Mouse (Mus musculus) MEL (cell line): ENCODE data around the gene Nfkbid. TPM values are rescaled to one million over a fixed set of nuclear protein-coding genes. Genes with fewer than 3 reads are reported as not detected.

ENCODE experiments used
- DNase-seq: peaks from one replicate; pipeline ENCODE4 v3.0.0; 2011; ENCODE audit warnings: low read depth, low spot score
- H3K27ac ChIP-seq: 2 replicates; pipeline ENCODE4 v1.5.1; 2012; ENCODE audit warnings: low read depth, mild to moderate bottlenecking, control low read depth, low read length, moderate library complexity; ENCODE audit not compliant: control insufficient read depth
- H3K27me3 ChIP-seq, 2 experiments: fragments of 150-350 bp in 1 of 2; sonication (generic) in 1 of 2; 2 replicates each; pipeline ENCODE4 v1.6.1; 2012; ENCODE audit warnings: low read length in 2 of 2, mild to moderate bottlenecking in 2 of 2, improper control_type of control experiment in 1 of 2, moderate library complexity in 1 of 2; ENCODE audit not compliant: insufficient read depth in 2 of 2, control insufficient read depth in 1 of 2
- H3K36me3 ChIP-seq, 2 experiments: 2 replicates each; pipeline ENCODE4 v1.6.1; 2012 to 2014; ENCODE audit warnings: low read length in 2 of 2, improper control_type of control experiment in 1 of 2, inconsistent platforms in 1 of 2, mild to moderate bottlenecking in 1 of 2; ENCODE audit not compliant: insufficient read depth in 2 of 2, control insufficient read depth in 1 of 2
- H3K4me1 ChIP-seq, 2 experiments: fragments of 150-350 bp in 1 of 2; sonication (generic) in 1 of 2; 2 replicates each; pipeline ENCODE4 v1.6.1; 2012; ENCODE audit warnings: low read length in 2 of 2, improper control_type of control experiment in 1 of 2, mild to moderate bottlenecking in 1 of 2; ENCODE audit not compliant: insufficient read depth in 2 of 2, control insufficient read depth in 1 of 2
- H3K4me3 ChIP-seq, 2 experiments: fragments of 150-350 bp in 1 of 2; sonication (generic) in 1 of 2; 2 replicates each; pipeline ENCODE4 v1.5.1; 2012; ENCODE audit warnings: low read depth in 2 of 2, low read length in 2 of 2, mild to moderate bottlenecking in 2 of 2, moderate library complexity in 2 of 2, control low read depth in 1 of 2, improper control_type of control experiment in 1 of 2; ENCODE audit not compliant: control insufficient read depth in 1 of 2, insufficient read depth in 1 of 2
- H3K79me2 ChIP-seq: 2 replicates; pipeline ENCODE4 v1.6.1; 2012; ENCODE audit warnings: mild to moderate bottlenecking, low read length, moderate library complexity; ENCODE audit not compliant: control insufficient read depth, poor library complexity, insufficient read depth
- H3K9ac ChIP-seq: 2 replicates; pipeline ENCODE4 v1.6.1; 2012; ENCODE audit warnings: low read depth, mild to moderate bottlenecking, control low read depth, low read length, moderate library complexity; ENCODE audit not compliant: control insufficient read depth, poor library complexity, severe bottlenecking
- H3K9me3 ChIP-seq: fragments of 150-350 bp; sonication (generic); replicated peaks from 2 replicates; pipeline ENCODE4 v1.6.1; 2012; ENCODE audit warnings: mild to moderate bottlenecking, low read length, improper control_type of control experiment, moderate library complexity; ENCODE audit not compliant: insufficient read depth
- CHD1 ChIP-seq: IDR thresholded peaks from 2 replicates; pipeline ENCODE4 v1.6.1; 2012; ENCODE audit warnings: low read depth, mild to moderate bottlenecking, inconsistent platforms, low read length, improper control_type of control experiment
- CHD2 ChIP-seq: IDR thresholded peaks from 2 replicates; pipeline ENCODE4 v1.6.1; 2011; ENCODE audit warnings: low read length, improper control_type of control experiment
- CTCF ChIP-seq, 3 experiments: IDR thresholded peaks in 2 of 3; conservative IDR thresholded peaks in 1 of 3; 2 replicates each; pipeline ENCODE4 v1.5.1; 2011 to 2012; ENCODE audit warnings: low read length in 3 of 3, low read depth in 2 of 3, mild to moderate bottlenecking in 2 of 3, improper control_type of control experiment in 1 of 3, inconsistent platforms in 1 of 3, mixed read lengths in 1 of 3, moderate library complexity in 1 of 3; ENCODE audit not compliant: control insufficient read depth in 1 of 3, insufficient read depth in 1 of 3, poor library complexity in 1 of 3, severe bottlenecking in 1 of 3
- E2F4 ChIP-seq: IDR thresholded peaks from 2 replicates; pipeline ENCODE4 v1.6.1; 2011; ENCODE audit warnings: low read depth, low read length, improper control_type of control experiment, borderline replicate concordance
- EP300 ChIP-seq, 2 experiments: IDR thresholded peaks; 2 replicates each; pipeline ENCODE4 v1.6.1; 2011; ENCODE audit warnings: improper control_type of control experiment in 2 of 2, low read length in 2 of 2, low read depth in 1 of 2, mild to moderate bottlenecking in 1 of 2
- ETS1 ChIP-seq: IDR thresholded peaks from 2 replicates; pipeline ENCODE4 v1.6.1; 2012; ENCODE audit warnings: low read depth, mild to moderate bottlenecking, inconsistent platforms, low read length, improper control_type of control experiment, moderate library complexity
- GABPA ChIP-seq: IDR thresholded peaks from 2 replicates; pipeline ENCODE4 v1.6.1; 2012; ENCODE audit warnings: low read depth, mild to moderate bottlenecking, inconsistent platforms, low read length, improper control_type of control experiment, moderate library complexity
- KAT2A ChIP-seq: conservative IDR thresholded peaks from 2 replicates; pipeline ENCODE4 v1.6.1; 2012; ENCODE audit warnings: low read depth, low read length, improper control_type of control experiment, inconsistent platforms
- MAX ChIP-seq: IDR thresholded peaks from 2 replicates; pipeline ENCODE4 v1.6.1; 2011; ENCODE audit warnings: low read length, improper control_type of control experiment
- MAZ ChIP-seq: IDR thresholded peaks from 2 replicates; pipeline ENCODE4 v1.6.1; 2012; ENCODE audit warnings: low read depth, mild to moderate bottlenecking, inconsistent platforms, low read length, improper control_type of control experiment
- MEF2A ChIP-seq: IDR thresholded peaks from 2 replicates; pipeline ENCODE4 v1.6.1; 2014; ENCODE audit warnings: low read depth, mild to moderate bottlenecking, inconsistent platforms, low read length, improper control_type of control experiment; ENCODE audit not compliant: poor library complexity, insufficient replicate concordance, severe bottlenecking; ENCODE audit errors: extremely low read depth
- MXI1 ChIP-seq: IDR thresholded peaks from 2 replicates; pipeline ENCODE4 v1.6.1; 2011; ENCODE audit warnings: mild to moderate bottlenecking, low read depth, low read length, improper control_type of control experiment
- MYC ChIP-seq: IDR thresholded peaks from 2 replicates; pipeline ENCODE4 v1.6.1; 2011; ENCODE audit warnings: low read depth, mild to moderate bottlenecking, low read length, improper control_type of control experiment, moderate library complexity
- NELFE ChIP-seq: IDR thresholded peaks from 2 replicates; pipeline ENCODE4 v1.6.1; 2011; ENCODE audit warnings: low read depth, low read length, improper control_type of control experiment
- POLR2AphosphoS2 ChIP-seq: IDR thresholded peaks from 2 replicates; pipeline ENCODE4 v1.6.1; 2011; ENCODE audit warnings: low read length, improper control_type of control experiment
- POLR2AphosphoS5 ChIP-seq: IDR thresholded peaks from 2 replicates; pipeline ENCODE4 v1.6.1; 2012; ENCODE audit warnings: low read depth, borderline replicate concordance, mild to moderate bottlenecking, inconsistent platforms, low read length, moderate library complexity, mixed read lengths
- RAD21 ChIP-seq: IDR thresholded peaks from 2 replicates; pipeline ENCODE4 v1.6.1; 2011; ENCODE audit warnings: mild to moderate bottlenecking, low read depth, low read length, improper control_type of control experiment
- RCOR1 ChIP-seq: IDR thresholded peaks from 2 replicates; pipeline ENCODE4 v1.6.1; 2012; ENCODE audit warnings: low read depth, mild to moderate bottlenecking, inconsistent platforms, low read length, improper control_type of control experiment
- SIN3A ChIP-seq: IDR thresholded peaks from 2 replicates; pipeline ENCODE4 v1.6.1; 2012; ENCODE audit warnings: low read length, improper control_type of control experiment, inconsistent platforms
- SMC3 ChIP-seq: IDR thresholded peaks from 2 replicates; pipeline ENCODE4 v1.6.1; 2011; ENCODE audit warnings: low read depth, low read length, improper control_type of control experiment
- TBP ChIP-seq: IDR thresholded peaks from 2 replicates; pipeline ENCODE4 v1.8.0; 2011; ENCODE audit warnings: low read depth, low read length, improper control_type of control experiment
- USF1 ChIP-seq: IDR thresholded peaks from 2 replicates; pipeline ENCODE4 v1.6.1; 2014; ENCODE audit warnings: low read depth, mild to moderate bottlenecking, inconsistent platforms, low read length, improper control_type of control experiment, moderate library complexity
- USF2 ChIP-seq, 2 experiments: IDR thresholded peaks; 2 replicates each; pipeline ENCODE4 v1.6.1; 2011 to 2012; ENCODE audit warnings: improper control_type of control experiment in 2 of 2, low read length in 2 of 2, borderline replicate concordance in 1 of 2, inconsistent platforms in 1 of 2, low read depth in 1 of 2, mild to moderate bottlenecking in 1 of 2; ENCODE audit not compliant: insufficient read depth in 1 of 2
- ZMIZ1 ChIP-seq: IDR thresholded peaks from 2 replicates; pipeline ENCODE4 v1.6.1; 2012; ENCODE audit warnings: low read depth, mild to moderate bottlenecking, inconsistent platforms, low read length, improper control_type of control experiment, moderate library complexity
- polyA plus RNA-seq, 2 experiments: library from polyadenylated mRNA; stranded (reverse) in 1 of 2; unstranded in 1 of 2; fragments of >175 nt in 1 of 2; fragments of >200 nt in 1 of 2; gene quantifications; 2 replicates each; pipeline versions ENCODE4 v1.2.1 to v1.2.4; 2012; ENCODE audit warnings: low replicate concordance in 2 of 2, low read depth in 1 of 2; ENCODE audit not compliant: insufficient read length in 2 of 2, insufficient read depth in 1 of 2, missing spikeins in 1 of 2
- total RNA-seq: library from RNA; depleted of rRNA; stranded (reverse); fragments of 300-350 nt; gene quantifications from 2 replicates; pipeline ENCODE4 v1.2.3, GENCODE M21; 2012

Nfkbid gene
- total and polyA plus RNA-seq, 3 experiments = 7.0 to 16.7 TPM; not detected in 1

DNA sequence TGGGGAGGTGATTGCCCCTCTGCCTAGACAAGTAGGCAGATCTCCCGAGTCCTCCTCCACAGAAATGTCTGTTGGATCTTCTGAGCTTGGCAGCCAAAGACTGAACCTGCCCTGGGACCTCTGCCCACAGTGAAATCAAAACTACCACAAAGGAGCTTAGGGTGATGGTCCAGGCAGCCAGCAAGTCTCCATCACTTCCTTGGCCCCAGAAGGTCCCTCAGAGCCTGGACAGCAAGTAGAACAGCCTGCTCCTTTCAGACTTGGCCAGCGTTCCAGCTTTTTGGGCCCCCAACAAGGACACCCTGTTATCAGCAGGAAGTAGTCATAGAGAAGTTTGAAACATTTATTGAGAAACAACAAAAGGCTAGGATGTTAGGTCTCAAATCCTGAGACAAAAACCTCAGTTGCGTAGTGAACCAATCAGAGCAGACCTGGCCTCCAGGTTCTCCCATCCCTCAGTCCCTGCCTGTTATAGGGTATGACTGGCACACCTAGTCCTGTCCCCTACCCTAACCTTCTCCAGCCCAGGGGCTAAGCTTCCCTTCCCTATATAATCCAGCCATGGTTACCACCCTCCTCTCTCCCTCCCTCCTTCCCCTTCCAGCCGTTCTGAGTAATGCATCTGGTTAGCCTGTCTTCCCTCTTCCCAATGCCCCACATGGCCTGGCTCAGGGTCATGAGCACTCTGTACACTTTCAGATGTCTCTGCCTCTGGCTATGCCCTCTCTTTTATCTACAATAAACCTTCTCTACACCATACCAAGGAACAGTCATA lies 28.6 kb upstream of the Nfkbid start:
- no peak for TF ChIP-seq MXI1
- TF ChIP-seq MEF2A = no peak
- TF ChIP-seq ZMIZ1 = no peak
- no peak for TF ChIP-seq USF1
- TF ChIP-seq SMC3 = no peak
- TF ChIP-seq GABPA = no peak
- TF ChIP-seq MYC = no peak
- no peak for TF ChIP-seq SIN3A
- TF ChIP-seq USF2 (IDR thresholded peaks at IDR 0.05; ENCODE audit: borderline replicate concordance in 1 of 2, insufficient read depth in 1 of 2, low read depth in 1 of 2, low read length in 2 of 2) = no peak
- TF ChIP-seq CHD1 = no peak
- no peak for TF ChIP-seq RCOR1
- no peak for DNase-seq
- H3K27me3 ChIP-seq = no peaks in the 10 kb centered on the region
- H3K9ac ChIP-seq = no peak overlapping the region
- H3K4me1 ChIP-seq = peaks cover 0 to 19% of the 10 kb centered on the region in 2 experiments; a peak in 2 of 4 replicates
- no peaks in the 10 kb centered on the region; a peak in 1 of 4 replicates for H3K36me3 ChIP-seq
- no peak overlapping the region for H3K27ac ChIP-seq
- no peaks in the 10 kb centered on the region for H3K9me3 ChIP-seq
- no peaks in the 10 kb centered on the region for H3K79me2 ChIP-seq
- H3K4me3 ChIP-seq = no peak overlapping the region

DNA sequence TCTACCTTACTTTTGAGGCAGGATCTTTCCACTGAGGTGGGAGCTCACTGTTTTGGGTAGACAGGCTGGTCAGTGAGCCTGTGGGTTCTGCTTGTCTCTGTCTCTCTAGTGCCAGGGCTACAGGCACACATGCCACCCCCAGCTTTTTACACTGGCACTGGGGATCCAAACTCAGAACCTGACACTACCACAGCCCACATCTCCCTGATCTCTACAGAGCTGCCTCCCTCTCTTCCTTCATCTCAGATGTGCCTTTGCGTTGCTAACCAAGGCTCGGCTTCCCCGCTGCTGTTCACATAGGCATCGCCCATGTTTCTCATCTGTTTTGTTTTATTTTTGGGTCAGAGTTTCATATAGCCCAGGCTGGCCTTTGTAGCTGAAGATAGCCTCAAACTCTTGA lies 27.9 kb upstream of the Nfkbid start:
- H3K9me3 ChIP-seq = no peaks in the 10 kb centered on the region
- H3K4me1 ChIP-seq = peaks cover 0 to 19% of the 10 kb centered on the region in 2 experiments; a peak in 2 of 4 replicates
- H3K36me3 ChIP-seq = no peaks in the 10 kb centered on the region; a peak in 1 of 4 replicates
- DNase-seq = no peak
- H3K27me3 ChIP-seq = no peaks in the 10 kb centered on the region
- TF ChIP-seq CHD2 = no peak
- TF ChIP-seq SMC3 = no peak
- TF ChIP-seq RAD21 = no peak
- TF ChIP-seq EP300 (IDR thresholded peaks at IDR 0.05; ENCODE audit: low read depth in 1 of 2, low read length in 2 of 2) = no peak
- TF ChIP-seq ETS1 = no peak
- no peak for TF ChIP-seq GABPA
- TF ChIP-seq USF2 (IDR thresholded peaks at IDR 0.05; ENCODE audit: borderline replicate concordance in 1 of 2, insufficient read depth in 1 of 2, low read depth in 1 of 2, low read length in 2 of 2) = no peak
- TF ChIP-seq E2F4 = no peak
- TF ChIP-seq NELFE = no peak
- no peak for TF ChIP-seq POLR2AphosphoS2
- no peak for TF ChIP-seq CTCF (IDR thresholded peaks at IDR 0.05 in 2 of 3, conservative IDR thresholded peaks at IDR 0.05 in 1 of 3; ENCODE audit: control insufficient read depth in 1 of 3, insufficient read depth in 1 of 3, low read depth in 2 of 3, low read length in 3 of 3, poor library complexity in 1 of 3, severe bottlenecking in 1 of 3)
- TF ChIP-seq ZMIZ1 = no peak
- no peak for TF ChIP-seq USF1
- TF ChIP-seq TBP = no peak
- no peak for TF ChIP-seq MAX
- TF ChIP-seq SIN3A = no peak
- no peak for TF ChIP-seq MAZ
- TF ChIP-seq POLR2AphosphoS5 = no peak
- no peak for TF ChIP-seq MYC
- TF ChIP-seq KAT2A = no peak
- peak overlapping the region; percentile 69; the same call in 1 of the 2 replicates for H3K9ac ChIP-seq
- no peaks in the 10 kb centered on the region for H3K79me2 ChIP-seq
- peak overlapping the region; percentile 92 for H3K27ac ChIP-seq
- H3K4me3 ChIP-seq = no peak overlapping the region; a peak in 1 of 4 replicates
